Mouse (Mus musculus) thymus, postnatal 14 days (tissue): ENCODE measurements at regions not wholly inside any gene's neighbourhood (a gene's known extent, or its start where the extent isn't known, plus 50 kb on each side); places are given as distances from the start of the nearest gene placed in this dataset.
"Not testable (repeated sequence)": the region's sequence is repeated elsewhere in the genome, so short reads cannot be mapped to it uniquely, and the experiment has no call there.

Experiments used
- DNase-seq: peaks from one replicate; pipeline ENCODE4 v3.0.0; 2021

DNA sequence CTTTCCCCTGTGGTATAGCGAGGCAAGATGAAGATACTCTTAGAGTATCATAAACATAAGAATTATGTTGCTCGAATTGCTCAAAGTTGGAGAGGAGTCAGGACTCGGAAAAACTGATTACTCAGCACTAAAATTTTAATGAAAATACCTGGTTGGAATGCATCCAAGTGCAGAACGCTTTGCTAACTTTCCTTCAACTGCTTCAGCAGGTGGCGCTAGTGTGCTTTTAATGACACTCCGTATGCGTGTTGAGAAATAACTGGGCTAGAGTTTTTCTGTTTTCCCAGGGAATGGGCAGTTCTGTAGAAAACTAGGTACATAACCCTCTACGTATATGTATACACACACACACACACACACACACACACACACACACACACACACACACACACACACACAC is 221.0 kb downstream of the Grxcr1 start:
- DNase-seq: peak; percentile 3

DNA sequence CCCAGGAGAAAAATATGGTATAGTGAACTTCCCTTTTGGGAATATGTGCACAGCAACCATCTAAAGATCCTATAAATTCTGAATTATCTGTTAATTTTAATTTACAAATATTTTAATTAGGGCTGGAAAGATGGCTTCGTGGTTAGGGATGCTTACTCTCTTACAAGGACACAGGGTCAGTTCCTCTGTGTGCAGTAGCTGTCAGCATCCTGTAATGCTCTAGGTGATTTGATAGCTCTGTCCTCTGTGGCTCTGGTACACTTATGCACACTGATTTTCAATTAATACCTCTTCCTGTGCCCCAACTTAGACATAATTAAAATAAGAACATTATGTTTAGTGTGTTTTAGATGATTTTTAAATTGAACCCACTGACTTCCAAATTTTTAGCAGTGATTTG is 221.8 kb downstream of the Grxcr1 start:
- no peak for DNase-seq

DNA sequence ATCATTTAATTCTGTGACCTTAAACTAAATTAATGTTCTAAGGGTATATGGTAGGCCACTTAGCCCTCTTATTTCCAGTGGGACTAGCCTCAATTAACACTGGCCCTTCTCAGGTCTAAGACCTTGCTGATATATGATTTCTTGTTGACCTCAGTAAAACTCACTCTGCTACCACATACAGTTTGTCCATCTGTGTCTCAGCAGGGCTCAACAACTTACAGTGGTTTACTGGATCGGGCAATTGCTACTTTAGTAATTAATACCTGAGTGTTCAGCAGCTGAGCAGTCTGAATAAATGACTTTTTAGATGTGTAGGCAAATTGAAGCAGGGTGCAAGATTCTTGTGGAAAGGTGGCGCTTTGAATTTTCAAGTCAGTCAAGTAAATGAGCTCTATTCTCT is 222.5 kb downstream of the Grxcr1 start:
- no peak for DNase-seq

GRCm38 (mm10) chr5:68264206-68264605 is 232.6 kb downstream of the Grxcr1 start:
- no peak for DNase-seq

DNA sequence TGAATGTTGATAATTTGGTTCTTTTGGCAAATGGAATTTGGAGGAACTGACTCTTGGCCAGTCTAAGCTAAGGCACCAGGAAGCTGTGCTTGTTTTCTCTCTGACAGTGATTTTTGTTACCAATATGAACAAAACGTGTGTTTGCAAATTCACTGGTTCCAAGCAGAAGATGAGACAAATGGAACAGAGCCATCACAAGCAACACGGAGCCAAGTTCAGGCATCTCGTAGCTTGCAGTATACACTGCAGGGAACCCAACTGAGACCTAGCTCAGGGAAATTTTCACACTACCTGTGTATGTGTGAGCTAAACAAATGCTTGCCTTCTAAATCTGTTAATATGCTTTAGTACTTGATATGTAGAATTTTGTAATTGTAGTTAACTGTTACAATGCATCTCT is 242.6 kb downstream of the Grxcr1 start:
- DNase-seq: no peak

GRCm38 (mm10) chr5:68275558-68276263 is 244.1 kb downstream of the Grxcr1 start:
- DNase-seq: no peak

GRCm38 (mm10) chr5:68295774-68296173 is 264.1 kb downstream of the Grxcr1 start:
- not testable (repeated sequence) for DNase-seq

DNA sequence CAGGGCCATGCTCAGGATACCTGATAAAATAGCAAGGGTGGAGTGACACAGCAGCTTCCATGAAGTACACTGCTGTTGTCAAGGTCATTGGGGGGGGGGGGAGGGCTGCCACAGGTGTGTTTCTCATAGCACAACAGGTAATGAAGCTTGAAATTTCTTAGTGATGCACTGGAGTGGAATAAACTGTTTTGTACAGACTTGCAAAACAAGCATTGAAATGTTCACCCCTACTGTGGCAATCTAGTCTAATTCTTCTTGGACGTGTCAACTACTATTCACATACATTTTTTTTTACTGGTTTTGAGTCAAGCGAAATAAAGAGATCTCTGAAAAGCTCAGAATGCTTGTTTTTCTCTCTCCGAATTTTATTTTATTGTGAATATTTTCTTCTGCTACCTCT is 281.6 kb downstream of the Grxcr1 start:
- no peak for DNase-seq

- DNase-seq: no peak
Measured at GRCm38 (mm10) chr5:68318979-68319378, 287.3 kb downstream of the Grxcr1 start.

DNA sequence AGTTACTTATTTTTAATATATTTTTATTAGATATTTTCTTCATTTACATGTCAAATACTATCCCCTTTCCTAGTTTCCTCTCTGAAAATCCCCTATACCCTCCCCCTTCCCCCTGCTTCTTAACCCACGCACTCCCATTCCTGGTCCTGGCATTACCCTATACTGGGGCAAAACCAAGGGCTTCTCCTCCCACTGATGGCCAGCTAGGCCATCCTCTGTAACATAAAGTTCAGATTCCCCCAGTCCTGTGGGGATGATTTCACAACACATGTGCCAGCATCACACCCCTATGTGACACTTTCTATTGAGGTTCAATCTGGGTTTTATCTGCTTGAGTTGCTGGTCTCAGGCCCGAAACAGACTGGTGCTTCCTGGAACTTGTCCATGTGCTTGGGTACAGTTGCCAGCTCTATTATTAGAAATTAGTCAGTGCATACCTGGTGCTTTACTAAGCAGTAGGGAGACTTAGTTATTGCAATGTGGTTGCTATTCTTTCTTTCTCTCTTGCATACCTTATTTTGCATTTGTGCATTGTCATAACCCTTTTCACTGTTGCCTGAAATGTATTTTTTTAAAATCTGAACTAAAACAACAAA is 295.5 kb downstream of the Grxcr1 start:
- no peak for DNase-seq

DNA sequence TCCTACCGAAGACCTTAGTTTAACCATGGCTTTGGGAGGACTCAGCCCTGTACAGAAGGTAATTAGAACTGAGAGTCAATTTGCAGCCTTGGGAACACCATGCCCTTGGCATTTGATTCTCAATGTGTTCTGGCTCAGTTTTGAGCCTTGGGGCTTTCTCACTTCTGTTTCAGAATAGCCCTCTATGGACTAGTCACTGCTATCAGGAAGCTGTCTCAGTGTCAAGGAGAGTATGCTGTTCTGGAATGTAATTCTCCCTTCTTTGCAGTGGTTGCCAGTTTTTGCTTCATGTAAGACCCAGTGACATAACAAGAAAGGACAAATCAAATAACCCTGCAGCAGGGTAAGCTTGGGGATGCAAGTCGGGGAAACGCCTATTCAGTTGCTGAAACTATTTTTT is 297.7 kb downstream of the Grxcr1 start:
- no peak for DNase-seq

DNA sequence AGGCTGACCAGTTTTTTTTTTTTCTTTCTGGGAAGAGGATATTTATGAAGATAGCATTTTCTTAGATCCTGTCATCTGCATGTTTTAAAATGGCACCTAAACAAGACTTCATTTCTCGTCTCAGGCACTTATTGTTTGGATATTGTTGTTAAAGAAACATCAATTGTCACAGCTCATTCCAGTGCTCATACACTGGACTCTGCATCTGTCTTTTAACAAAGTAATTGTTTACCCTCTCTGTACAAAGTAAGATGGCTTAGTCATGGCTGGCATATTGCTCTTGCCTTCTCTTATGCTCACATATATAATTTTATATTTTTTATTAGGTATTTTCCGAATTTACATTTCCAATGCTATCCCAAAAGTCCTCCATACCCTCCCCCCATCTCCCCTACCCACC is 298.2 kb downstream of the Grxcr1 start:
- no peak for DNase-seq

GRCm38 (mm10) chr5:68350921-68351320 is 319.3 kb downstream of the Grxcr1 start:
- no peak for DNase-seq

GRCm38 (mm10) chr5:68351793-68352192 is 320.2 kb downstream of the Grxcr1 start:
- DNase-seq: no peak

DNA sequence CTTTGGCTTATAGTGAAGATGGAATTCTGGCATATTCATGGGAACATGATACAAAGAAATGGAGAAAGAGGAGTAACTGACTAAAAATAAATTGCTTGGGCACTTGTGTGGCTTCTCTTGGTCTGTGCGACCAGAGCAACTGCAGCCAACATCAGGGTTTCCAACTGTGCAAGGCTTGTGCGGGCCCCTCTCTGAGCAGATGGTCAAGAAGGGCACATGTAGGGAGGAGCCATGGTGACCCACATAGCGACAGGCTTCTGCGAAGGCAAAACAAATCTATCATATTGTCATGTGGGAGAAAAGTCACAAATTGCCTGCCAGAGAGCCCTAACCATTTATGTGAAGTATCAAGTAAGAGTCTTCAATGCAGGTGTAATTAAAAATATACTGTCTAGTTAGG is 321.6 kb downstream of the Grxcr1 start:
- no peak for DNase-seq

GRCm38 (mm10) chr5:68353816-68354215 is 322.2 kb downstream of the Grxcr1 start:
- DNase-seq: not testable (repeated sequence)

GRCm38 (mm10) chr5:68361581-68362211 is 330.1 kb downstream of the Grxcr1 start:
- DNase-seq: no peak

GRCm38 (mm10) chr5:68373082-68373481 is 341.4 kb downstream of the Grxcr1 start:
- DNase-seq: no peak
